Mouse (Mus musculus) midbrain, embryonic 11.5 days (tissue): ENCODE results near the gene Rcc1. TPM values are rescaled to one million over a fixed set of nuclear protein-coding genes. Genes with fewer than 3 reads are reported as not detected.
"Not testable (repeated sequence)": the region's sequence is repeated elsewhere in the genome, so short reads cannot be mapped to it uniquely, and the experiment has no call there.

Source experiments
- ATAC-seq: fragments of 200-750 bp; cut with Nextera tagmentation; 2 replicates; pipeline ENCODE4 v1.8.0; 2017; ENCODE audit warnings: moderate TSS enrichment, moderate library complexity; ENCODE audit not compliant: low FRiP score
- DNase-seq: peaks from one replicate; pipeline ENCODE4 v3.0.0; 2015; ENCODE audit warnings: low spot score; ENCODE audit errors: missing footprints
- H3K27ac ChIP-seq: fragments of 300-500 bp; sonication (generic); 2 replicates; pipeline ENCODE4 v1.5.1; 2014; ENCODE audit warnings: low read depth, low read length
- H3K27me3 ChIP-seq: fragments of 300-500 bp; sonication (generic); 2 replicates; pipeline ENCODE4 v1.6.1; 2014; ENCODE audit warnings: mild to moderate bottlenecking, low read length, moderate library complexity, mixed read lengths; ENCODE audit not compliant: control insufficient read depth, insufficient read depth
- H3K36me3 ChIP-seq: fragments of 300-500 bp; sonication (generic); 2 replicates; pipeline ENCODE4 v1.6.1; 2014; ENCODE audit warnings: mild to moderate bottlenecking, low read length, moderate library complexity, mixed read lengths; ENCODE audit not compliant: control insufficient read depth, insufficient read depth
- H3K4me1 ChIP-seq: fragments of 300-500 bp; sonication (generic); 2 replicates; pipeline ENCODE4 v1.6.1; 2014; ENCODE audit warnings: low read length; ENCODE audit not compliant: control insufficient read depth, insufficient read depth
- H3K4me2 ChIP-seq: fragments of 300-500 bp; sonication (generic); 2 replicates; pipeline ENCODE4 v1.6.1; 2014; ENCODE audit warnings: mild to moderate bottlenecking, moderate library complexity
- H3K4me3 ChIP-seq: fragments of 300-500 bp; sonication (generic); 2 replicates; pipeline ENCODE4 v1.5.1; 2014; ENCODE audit warnings: low read depth, low read length
- H3K9ac ChIP-seq: fragments of 300-500 bp; sonication (generic); 2 replicates; pipeline ENCODE4 v1.6.1; 2014; ENCODE audit warnings: low read length
- H3K9me3 ChIP-seq: fragments of 300-500 bp; sonication (generic); 2 replicates; pipeline ENCODE4 v1.6.1; 2016; ENCODE audit warnings: low read length; ENCODE audit not compliant: control insufficient read depth
- WGBS: fragments of 180-500 bp; shearing (Covaris S2); extraction: QIAGEN DNeasy Blood & Tissue Kit; methylation state at CpG from one replicate; pipeline ENCODE4 v1.1.7; 2014; 5-methylcytosine and 5-hydroxymethylcytosine counted together
- polyA plus RNA-seq: library from polyadenylated mRNA; unstranded; fragments of >200 nt; fragmentation: Nextera tagmentation; extraction: Ambion mirVana; gene quantifications from 2 replicates; pipeline ENCODE4 v1.2.1, GENCODE M21; 2014

Rcc1 gene
- polyA plus RNA-seq, 1 experiment from 2014 or later, result 70.3 TPM

DNA sequence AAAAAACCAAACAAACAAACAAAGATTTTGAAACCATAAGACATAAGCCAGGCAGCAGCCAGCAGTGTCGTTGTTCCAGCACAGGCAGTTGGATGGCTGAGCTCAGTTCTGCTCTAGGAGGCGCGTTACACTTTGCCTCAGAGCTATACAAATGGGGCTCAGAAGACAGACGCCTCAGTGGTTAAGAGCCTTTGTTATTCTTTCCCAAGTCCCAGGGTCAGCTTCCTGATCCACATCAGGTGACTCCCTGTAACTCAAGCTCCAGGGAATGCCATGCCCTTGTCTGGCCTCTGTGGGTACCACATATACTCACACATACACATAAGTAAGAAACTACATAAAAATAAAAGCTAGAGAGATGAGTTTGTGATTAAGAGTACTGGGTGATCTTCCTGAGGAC, 62.3 kb downstream of the Rcc1 start:
- Histone ChIP-seq H3K9ac (no peak overlapping the region), H3K9me3 (peaks cover 5% of the 10 kb centered on the region; the same call in 1 of the 2 replicates), H3K36me3 (peaks cover 9% of the 10 kb centered on the region; the same call in 1 of the 2 replicates), H3K4me1 (no peaks in the 10 kb centered on the region), H3K27me3 (no peaks in the 10 kb centered on the region), H3K4me3 (no peak overlapping the region), H3K4me2 (no peak overlapping the region), H3K27ac (no peak overlapping the region)
- WGBS, result 98% methylated on average over 4 of the region's 4 CpGs
- DNase-seq (peak; percentile 45), ATAC-seq (no peak)

- not testable (repeated sequence) for H3K9ac ChIP-seq, H3K4me3 ChIP-seq, H3K4me2 ChIP-seq, H3K27ac ChIP-seq, DNase-seq, H3K27me3 ChIP-seq, ATAC-seq, H3K9me3 ChIP-seq, H3K4me1 ChIP-seq
- H3K36me3 ChIP-seq, result peaks cover 17% of the 10 kb centered on the region; the same call in 1 of the 2 replicates
- 76% methylated on average over 3 of the region's 5 CpGs for WGBS
These were observed 64.6 kb downstream of the Rcc1 start for GRCm38 (mm10) chr4:132288840-132289239.

Other genes starting within 250 kb of the Rcc1 start
- gene Oprd1, start 209.1 kb downstream of the Rcc1 start, polyA plus RNA-seq, result 0.04 and 0.08 TPM in 2 replicates
- gene Ythdf2, start 141.3 kb downstream of the Rcc1 start, polyA plus RNA-seq, result 164 and 170 TPM in 2 replicates
- 37.0 and 39.6 TPM in 2 replicates for gene Gmeb1, start 92.0 kb downstream of the Rcc1 start, polyA plus RNA-seq
- gene Taf12, start 79.2 kb downstream of the Rcc1 start, polyA plus RNA-seq, result 67.2 and 70.5 TPM in 2 replicates
- 0.42 and 0.59 TPM in 2 replicates for gene Rab42, start 50.2 kb downstream of the Rcc1 start, polyA plus RNA-seq
- 78.0 and 83.3 TPM in 2 replicates for gene Trnau1ap, start 24.1 kb downstream of the Rcc1 start, polyA plus RNA-seq
- gene Phactr4, start 68.9 kb upstream of the Rcc1 start, polyA plus RNA-seq, result 22.2 and 22.4 TPM in 2 replicates
- gene Med18, start 110.3 kb upstream of the Rcc1 start, polyA plus RNA-seq, result 19.2 and 22.3 TPM in 2 replicates
- gene Sesn2, start 156.9 kb upstream of the Rcc1 start, polyA plus RNA-seq, result 4.9 and 5.1 TPM in 2 replicates
- gene Atpif1, start 180.1 kb upstream of the Rcc1 start, polyA plus RNA-seq, result 1,016 and 1,079 TPM in 2 replicates
- gene Dnajc8, start 181.9 kb upstream of the Rcc1 start, polyA plus RNA-seq, result 228 and 245 TPM in 2 replicates
- gene Ptafr, start 210.5 kb upstream of the Rcc1 start, polyA plus RNA-seq, result 0.31 and 0.63 TPM in 2 replicates